Mouse (Mus musculus): ENCODE measurements around the gene Ndufaf4. TPM values are rescaled to one million over a fixed set of nuclear protein-coding genes. Genes with fewer than 3 reads are reported as not detected.

The Ndufaf4 gene
- 36.0 TPM for polyA plus RNA-seq (2017; shearing (Covaris generic))

DNA sequence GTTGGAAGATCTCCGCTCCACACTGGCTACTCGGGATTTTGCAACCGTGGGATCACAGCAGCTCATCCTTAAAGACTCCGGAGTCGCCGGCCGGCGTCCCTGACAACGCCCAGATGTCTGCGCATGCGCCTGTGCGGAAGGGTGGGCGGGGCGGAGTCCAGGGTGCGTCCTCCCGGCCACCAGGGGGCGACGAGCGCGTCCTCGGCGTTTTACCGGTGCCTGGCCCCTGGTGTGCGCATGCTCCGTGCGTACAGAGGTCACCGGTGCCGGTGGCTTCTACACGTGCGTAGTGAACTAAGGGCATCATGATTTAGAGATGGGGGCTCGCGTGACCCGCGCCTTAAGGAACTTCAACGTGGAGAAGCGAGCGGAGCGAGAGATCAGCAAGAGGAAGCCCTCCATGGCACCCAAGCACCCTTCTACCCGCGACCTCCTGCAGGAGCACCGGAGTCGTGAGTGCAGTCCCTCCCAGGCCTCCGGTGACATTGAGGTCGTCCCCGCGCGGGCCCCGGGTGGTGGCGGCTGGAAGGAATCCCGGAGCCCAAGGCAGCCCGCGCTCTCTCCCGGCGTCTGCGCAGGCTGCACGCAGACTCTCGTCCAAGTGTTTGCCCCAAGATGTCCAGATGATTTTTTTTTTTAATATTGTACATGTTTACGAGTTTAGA lies at the start of gene Ndufaf4:
TSS of gene Ndufaf4 (plus strand) at position 233 of the 665 bp plus-strand sequence.

DNA sequence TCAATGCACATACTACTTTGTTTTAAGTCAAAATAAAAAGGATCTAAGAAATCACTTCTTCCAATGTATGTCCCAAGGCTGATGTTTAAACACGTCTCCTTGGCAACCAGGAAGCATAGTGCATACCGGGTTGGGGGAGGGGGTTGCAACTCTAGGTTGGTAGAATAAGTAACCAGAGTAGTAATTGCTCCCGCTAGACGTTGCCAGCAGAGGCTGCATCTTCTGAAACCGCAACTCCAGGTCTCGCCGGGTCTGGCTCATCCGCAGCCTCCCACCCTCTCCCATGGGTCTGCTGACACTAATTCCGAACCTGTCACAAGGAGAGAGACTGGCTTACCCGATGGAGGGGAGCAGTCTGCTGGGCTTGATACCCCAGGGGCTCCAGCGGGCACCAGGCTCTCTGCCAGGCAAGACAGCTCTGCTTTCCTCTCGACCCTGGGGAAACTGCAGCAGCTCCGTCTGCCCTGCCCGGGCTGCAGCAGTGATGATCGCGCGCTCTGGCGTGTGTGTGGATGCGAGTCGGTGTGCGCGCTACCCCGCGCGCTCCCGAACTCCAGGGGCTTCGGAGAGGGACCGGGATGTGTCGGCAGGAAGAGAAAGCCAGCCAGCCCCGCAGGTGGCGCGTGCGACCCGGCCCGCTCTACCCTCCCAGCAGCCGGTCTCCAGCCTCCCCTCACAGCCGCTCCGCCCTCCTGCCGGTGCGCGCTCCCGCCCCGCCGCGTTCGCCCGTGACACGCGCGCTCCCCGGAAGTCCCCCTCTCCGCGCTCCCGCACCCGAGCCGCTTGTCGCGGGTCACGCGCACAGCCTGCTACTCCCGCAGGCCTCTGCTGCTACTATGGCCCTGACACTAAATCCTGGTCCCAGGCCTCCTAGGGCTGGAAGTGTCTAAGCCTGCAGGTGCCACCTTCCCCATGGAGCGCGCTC lies 47.2 kb upstream of the Ndufaf4 start, which contains the start of gene Klhl32:
TSS of gene Klhl32 (minus strand) at position 724 of the 925 bp plus-strand sequence.

Other genes starting within 250 kb of the Ndufaf4 start
- gene Klhl32, start 47.0 kb upstream of the Ndufaf4 start, polyA plus RNA-seq (2017; shearing (Covaris generic)) = 0.12 TPM
- not detected for gene Gpr63, start 68.3 kb downstream of the Ndufaf4 start, polyA plus RNA-seq (2017; shearing (Covaris generic))

All from inflammation-experienced regulatory T-cells, adult 16 weeks (primary cell).